Mouse (Mus musculus): Measurements from ENCODE around the gene Mtmr14. TPM values are rescaled to one million over a fixed set of nuclear protein-coding genes. Genes with fewer than 3 reads are reported as not detected.
A peak's percentile ranks its signal among the peaks of the same experiment; 100 is the strongest.

Mtmr14 gene
- polyA plus RNA-seq, 1 experiment = 82.9 TPM

- Histone ChIP-seq H3K27ac (ENCODE audit: control insufficient read depth, insufficient read depth, low read length) (peak overlapping the region; percentile 58; the same call in 1 of the 2 replicates), H3K27me3 (ENCODE audit: control insufficient read depth, insufficient read depth, low read length) (no peaks in the 10 kb centered on the region), H3K4me1 (replicated peaks; ENCODE audit: control insufficient read depth, insufficient read depth, low read length) (peaks cover 8% of the 10 kb centered on the region), H3K4me3 (ENCODE audit: control insufficient read depth, insufficient read depth, low read length) (peak overlapping the region; percentile 74), H3K36me3 (ENCODE audit: control insufficient read depth, insufficient read depth, low read length) (peaks cover 16% of the 10 kb centered on the region)
- TF ChIP-seq CTCF (IDR thresholded peaks at IDR 0.05; ENCODE audit: borderline replicate concordance, control insufficient read depth, extremely low read depth, insufficient read depth, low read length, poor library complexity) (no peak), POLR2A (IDR thresholded peaks at IDR 0.05; ENCODE audit: control insufficient read depth, extremely low read depth, insufficient read depth, low read length, poor library complexity) (no peak)
- under 1% methylated on average over 34 of the region's 34 CpGs for WGBS
- peak; percentile 57 for DNase-seq
These were observed 70.0 kb downstream of the Mtmr14 start for GRCm38 (mm10) chr6:113307481-113308121.

- 22% methylated on average over 5 of the region's 5 CpGs for WGBS
- Histone ChIP-seq H3K27ac (ENCODE audit: control insufficient read depth, insufficient read depth, low read length) (peak overlapping the region; percentile 58; the same call in 1 of the 2 replicates), H3K27me3 (ENCODE audit: control insufficient read depth, insufficient read depth, low read length) (no peaks in the 10 kb centered on the region), H3K4me3 (ENCODE audit: control insufficient read depth, insufficient read depth, low read length) (peak overlapping the region; percentile 74), H3K4me1 (replicated peaks; ENCODE audit: control insufficient read depth, insufficient read depth, low read length) (peaks cover 8% of the 10 kb centered on the region), H3K36me3 (ENCODE audit: control insufficient read depth, insufficient read depth, low read length) (peaks cover 21% of the 10 kb centered on the region)
- TF ChIP-seq POLR2A (IDR thresholded peaks at IDR 0.05; ENCODE audit: control insufficient read depth, extremely low read depth, insufficient read depth, low read length, poor library complexity) = no peak
- no peak for TF ChIP-seq CTCF (IDR thresholded peaks at IDR 0.05; ENCODE audit: borderline replicate concordance, control insufficient read depth, extremely low read depth, insufficient read depth, low read length, poor library complexity)
- peak; percentile 14 for DNase-seq
These were observed 70.5 kb downstream of the Mtmr14 start for GRCm38 (mm10) chr6:113308141-113308540.

GRCm38 (mm10) chr6:113315972-113316371, 78.3 kb downstream of the Mtmr14 start:
- no peaks in the 10 kb centered on the region for H3K4me1 ChIP-seq (replicated peaks; ENCODE audit: control insufficient read depth, insufficient read depth, low read length)
- H3K4me3 ChIP-seq (ENCODE audit: control insufficient read depth, insufficient read depth, low read length) = no peak overlapping the region
- H3K27me3 ChIP-seq (ENCODE audit: control insufficient read depth, insufficient read depth, low read length) = no peaks in the 10 kb centered on the region
- WGBS = 97% methylated on average over 3 of the region's 3 CpGs
- peaks cover 88% of the 10 kb centered on the region for H3K36me3 ChIP-seq (ENCODE audit: control insufficient read depth, insufficient read depth, low read length)
- H3K27ac ChIP-seq (ENCODE audit: control insufficient read depth, insufficient read depth, low read length) = no peak overlapping the region
- DNase-seq = no peak
- no peak for TF ChIP-seq POLR2A (IDR thresholded peaks at IDR 0.05; ENCODE audit: control insufficient read depth, extremely low read depth, insufficient read depth, low read length, poor library complexity)
- no peak for TF ChIP-seq CTCF (IDR thresholded peaks at IDR 0.05; ENCODE audit: borderline replicate concordance, control insufficient read depth, extremely low read depth, insufficient read depth, low read length, poor library complexity)

- TF ChIP-seq CTCF (IDR thresholded peaks at IDR 0.05; ENCODE audit: borderline replicate concordance, control insufficient read depth, extremely low read depth, insufficient read depth, low read length, poor library complexity) (peak; percentile 46; the same call in 1 of the 2 replicates), POLR2A (IDR thresholded peaks at IDR 0.05; ENCODE audit: control insufficient read depth, extremely low read depth, insufficient read depth, low read length, poor library complexity) (peak; percentile 55)
- H3K27ac ChIP-seq (ENCODE audit: control insufficient read depth, insufficient read depth, low read length) = peak within 1 kb of the TSS; percentile 60
- DNase-seq = peak; percentile 98
- peaks cover 9% of the 10 kb centered on the region for H3K4me1 ChIP-seq (replicated peaks; ENCODE audit: control insufficient read depth, insufficient read depth, low read length)
- H3K4me3 ChIP-seq (ENCODE audit: control insufficient read depth, insufficient read depth, low read length) = peak within 1 kb of the TSS; percentile 64
- WGBS = under 1% methylated on average over 52 of the region's 52 CpGs
- no peaks in the 10 kb centered on the region for H3K27me3 ChIP-seq (ENCODE audit: control insufficient read depth, insufficient read depth, low read length)
- H3K36me3 ChIP-seq (ENCODE audit: control insufficient read depth, insufficient read depth, low read length) = peaks cover 28% of the 10 kb centered on the region
These were observed 89.1 kb downstream of the Mtmr14 start, which contains the start of gene Ogg1 for GRCm38 (mm10) chr6:113326533-113327315. TSS of gene Ogg1 (plus strand) at chr6:113326972.

DNA sequence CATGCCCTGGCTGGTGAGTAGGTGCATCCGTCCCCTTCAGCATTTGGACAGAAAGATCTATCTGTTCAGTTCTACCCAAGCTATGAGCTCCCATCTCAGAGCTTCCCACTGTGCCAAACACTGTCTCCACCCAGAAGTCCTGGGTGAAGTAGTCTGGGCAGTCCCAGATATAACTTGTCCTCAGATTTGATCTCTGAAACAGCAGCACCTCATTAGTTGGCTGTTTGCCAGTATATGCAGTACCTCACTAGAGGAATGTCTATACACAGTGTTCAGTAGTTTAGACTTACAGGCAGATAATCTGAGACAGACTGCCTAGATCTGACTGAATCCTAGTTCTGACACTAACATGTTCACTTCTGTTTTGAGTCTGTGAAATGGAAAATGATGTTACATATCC, 91.8 kb downstream of the Mtmr14 start:
- no peak for DNase-seq
- no peak for TF ChIP-seq CTCF (IDR thresholded peaks at IDR 0.05; ENCODE audit: borderline replicate concordance, control insufficient read depth, extremely low read depth, insufficient read depth, low read length, poor library complexity)
- TF ChIP-seq POLR2A (IDR thresholded peaks at IDR 0.05; ENCODE audit: control insufficient read depth, extremely low read depth, insufficient read depth, low read length, poor library complexity) = no peak
- Histone ChIP-seq H3K36me3 (ENCODE audit: control insufficient read depth, insufficient read depth, low read length) (peaks cover 1% of the 10 kb centered on the region), H3K27ac (ENCODE audit: control insufficient read depth, insufficient read depth, low read length) (no peak overlapping the region), H3K4me1 (replicated peaks; ENCODE audit: control insufficient read depth, insufficient read depth, low read length) (peaks cover 9% of the 10 kb centered on the region), H3K4me3 (ENCODE audit: control insufficient read depth, insufficient read depth, low read length) (no peak overlapping the region), H3K27me3 (ENCODE audit: control insufficient read depth, insufficient read depth, low read length) (no peaks in the 10 kb centered on the region)
- WGBS = 89% methylated on average over 1 of the region's 1 CpGs

DNA sequence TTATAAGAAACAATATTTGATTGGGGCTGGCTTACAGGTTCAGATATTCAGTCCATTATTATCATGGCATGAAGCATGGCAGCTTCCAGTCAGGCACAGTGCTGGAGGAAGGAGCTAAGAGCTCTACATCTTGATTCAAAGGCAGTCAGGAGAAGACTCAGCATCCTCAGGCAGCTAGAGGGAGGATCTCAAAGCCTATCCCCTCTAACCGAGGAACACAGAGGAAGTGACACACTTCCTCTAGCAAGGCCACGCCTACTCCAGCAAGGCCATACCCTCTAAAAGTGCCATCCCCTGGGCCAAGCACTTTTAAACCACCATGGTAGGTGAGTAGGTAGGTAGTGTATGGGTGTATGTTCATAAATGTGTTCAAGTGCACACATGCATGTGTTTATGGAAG, 92.9 kb downstream of the Mtmr14 start:
- no peaks in the 10 kb centered on the region for H3K36me3 ChIP-seq (ENCODE audit: control insufficient read depth, insufficient read depth, low read length)
- no peak overlapping the region for H3K4me3 ChIP-seq (ENCODE audit: control insufficient read depth, insufficient read depth, low read length)
- H3K27ac ChIP-seq (ENCODE audit: control insufficient read depth, insufficient read depth, low read length) = peak overlapping the region; percentile 9; the same call in 1 of the 2 replicates
- no peaks in the 10 kb centered on the region for H3K27me3 ChIP-seq (ENCODE audit: control insufficient read depth, insufficient read depth, low read length)
- peak; percentile 31 for DNase-seq
- TF ChIP-seq POLR2A (IDR thresholded peaks at IDR 0.05; ENCODE audit: control insufficient read depth, extremely low read depth, insufficient read depth, low read length, poor library complexity) = no peak
- TF ChIP-seq CTCF (IDR thresholded peaks at IDR 0.05; ENCODE audit: borderline replicate concordance, control insufficient read depth, extremely low read depth, insufficient read depth, low read length, poor library complexity) = no peak
- 7% methylated on average over 2 of the region's 2 CpGs for WGBS
- H3K4me1 ChIP-seq (replicated peaks; ENCODE audit: control insufficient read depth, insufficient read depth, low read length) = peaks cover 9% of the 10 kb centered on the region

Other genes with a start within 250 kb of the Mtmr14 start
- 10.7 and 13.4 TPM in 2 replicates for gene Thumpd3, start 191.6 kb upstream of the Mtmr14 start, polyA plus RNA-seq (2012; rRNA removed)
- 51.8 and 52.2 TPM in 2 replicates for gene Setd5, start 160.5 kb upstream of the Mtmr14 start, polyA plus RNA-seq (2012; rRNA removed)
- 0.08 and 0.10 TPM in 2 replicates for gene Lhfpl4, start 42.5 kb upstream of the Mtmr14 start, polyA plus RNA-seq (2012; rRNA removed)
- gene Cpne9, start 44.5 kb downstream of the Mtmr14 start, polyA plus RNA-seq (2012; rRNA removed) = 0.65 and 1.5 TPM in 2 replicates
- 65.7 and 66.2 TPM in 2 replicates for gene Brpf1, start 69.3 kb downstream of the Mtmr14 start, polyA plus RNA-seq (2012; rRNA removed)
- gene Ogg1, start 89.1 kb downstream of the Mtmr14 start, polyA plus RNA-seq (2012; rRNA removed) = 23.1 and 23.4 TPM in 2 replicates
- gene Camk1, start 106.1 kb downstream of the Mtmr14 start, polyA plus RNA-seq (2012; rRNA removed) = 12.6 and 18.3 TPM in 2 replicates
- 31.6 and 32.6 TPM in 2 replicates for gene Tada3, start 140.0 kb downstream of the Mtmr14 start, polyA plus RNA-seq (2012; rRNA removed)
- gene Arpc4, start 140.3 kb downstream of the Mtmr14 start, polyA plus RNA-seq (2012; rRNA removed) = 118 and 120 TPM in 2 replicates
- 38.4 and 43.1 TPM in 2 replicates for gene Ttll3, start 151.4 kb downstream of the Mtmr14 start, polyA plus RNA-seq (2012; rRNA removed)
- 81.6 and 94.5 TPM in 2 replicates for gene Rpusd3, start 181.5 kb downstream of the Mtmr14 start, polyA plus RNA-seq (2012; rRNA removed)
- gene Cidec, start 197.9 kb downstream of the Mtmr14 start, polyA plus RNA-seq (2012; rRNA removed) = 103 and 116 TPM in 2 replicates
- gene Jagn1, start 204.7 kb downstream of the Mtmr14 start, polyA plus RNA-seq (2012; rRNA removed) = 69.6 and 75.5 TPM in 2 replicates
- 22.8 and 32.5 TPM in 2 replicates for gene Il17re, start 220.6 kb downstream of the Mtmr14 start, polyA plus RNA-seq (2012; rRNA removed)
- gene Il17rc, start 233.6 kb downstream of the Mtmr14 start, polyA plus RNA-seq (2012; rRNA removed) = 14.3 and 15.4 TPM in 2 replicates
- gene Creld1, start 245.5 kb downstream of the Mtmr14 start, polyA plus RNA-seq (2012; rRNA removed) = 15.2 and 16.1 TPM in 2 replicates

Data from thymus, adult 2 months (tissue).